Mouse (Mus musculus) stomach, embryonic 14.5 days (tissue): ENCODE results near the gene Insr. TPM values are rescaled to one million over a fixed set of nuclear protein-coding genes. Genes with fewer than 3 reads are reported as not detected.

Experiments
- ATAC-seq: fragments of 200-750 bp; cut with Nextera tagmentation; 2 replicates; pipeline ENCODE4 v1.8.0; 2017; ENCODE audit warnings: low read depth, moderate TSS enrichment; ENCODE audit not compliant: insufficient number of reproducible peaks, insufficient read depth, low FRiP score
- H3K27ac ChIP-seq: fragments of 300-500 bp; sonication (generic); 2 replicates; pipeline ENCODE4 v1.5.1; 2014; ENCODE audit warnings: mild to moderate bottlenecking, low read length, moderate library complexity, mixed read lengths
- H3K27me3 ChIP-seq: fragments of 300-500 bp; sonication (generic); 2 replicates; pipeline ENCODE4 v1.6.1; 2014; ENCODE audit warnings: low read length, control low read depth, mixed read lengths; ENCODE audit not compliant: control insufficient read depth, insufficient read depth
- H3K36me3 ChIP-seq: fragments of 300-500 bp; sonication (generic); 2 replicates; pipeline ENCODE4 v1.6.1; 2014; ENCODE audit warnings: mild to moderate bottlenecking, control low read depth, low read length, moderate library complexity, mixed read lengths; ENCODE audit not compliant: control insufficient read depth, insufficient read depth
- H3K4me1 ChIP-seq: fragments of 300-500 bp; sonication (generic); 2 replicates; pipeline ENCODE4 v1.6.1; 2014; ENCODE audit warnings: low read length, control low read depth, mixed read lengths; ENCODE audit not compliant: control insufficient read depth, insufficient read depth
- H3K4me2 ChIP-seq: fragments of 300-500 bp; sonication (generic); replicated peaks from 2 replicates; pipeline ENCODE4 v1.6.1; 2014; ENCODE audit warnings: low read depth, low read length, control low read depth
- H3K4me3 ChIP-seq: fragments of 300-500 bp; sonication (generic); 2 replicates; pipeline ENCODE4 v1.5.1; 2014; ENCODE audit warnings: low read depth, low read length, control low read depth
- H3K9ac ChIP-seq: fragments of 300-500 bp; sonication (generic); replicated peaks from 2 replicates; pipeline ENCODE4 v1.6.1; 2014; ENCODE audit warnings: low read depth, mild to moderate bottlenecking, control low read depth, low read length, moderate library complexity, mixed read lengths
- H3K9me3 ChIP-seq: fragments of 300-500 bp; sonication (generic); 2 replicates; pipeline ENCODE4 v1.6.1; 2016; ENCODE audit warnings: low read depth, low read length, control low read depth; ENCODE audit not compliant: control insufficient read depth
- WGBS: fragments of 180-500 bp; shearing (Covaris S2); extraction: QIAGEN DNeasy Blood & Tissue Kit; methylation state at CpG from one replicate; pipeline ENCODE4 v1.1.7; 2014; 5-methylcytosine and 5-hydroxymethylcytosine counted together
- polyA plus RNA-seq: library from polyadenylated mRNA; unstranded; fragments of >200 nt; fragmentation: Nextera tagmentation; extraction: Ambion mirVana; gene quantifications from 2 replicates; pipeline ENCODE4 v1.2.1, GENCODE M21; 2014

The Insr gene
- polyA plus RNA-seq, 1 experiment from 2014 or later, result 40.8 TPM

DNA sequence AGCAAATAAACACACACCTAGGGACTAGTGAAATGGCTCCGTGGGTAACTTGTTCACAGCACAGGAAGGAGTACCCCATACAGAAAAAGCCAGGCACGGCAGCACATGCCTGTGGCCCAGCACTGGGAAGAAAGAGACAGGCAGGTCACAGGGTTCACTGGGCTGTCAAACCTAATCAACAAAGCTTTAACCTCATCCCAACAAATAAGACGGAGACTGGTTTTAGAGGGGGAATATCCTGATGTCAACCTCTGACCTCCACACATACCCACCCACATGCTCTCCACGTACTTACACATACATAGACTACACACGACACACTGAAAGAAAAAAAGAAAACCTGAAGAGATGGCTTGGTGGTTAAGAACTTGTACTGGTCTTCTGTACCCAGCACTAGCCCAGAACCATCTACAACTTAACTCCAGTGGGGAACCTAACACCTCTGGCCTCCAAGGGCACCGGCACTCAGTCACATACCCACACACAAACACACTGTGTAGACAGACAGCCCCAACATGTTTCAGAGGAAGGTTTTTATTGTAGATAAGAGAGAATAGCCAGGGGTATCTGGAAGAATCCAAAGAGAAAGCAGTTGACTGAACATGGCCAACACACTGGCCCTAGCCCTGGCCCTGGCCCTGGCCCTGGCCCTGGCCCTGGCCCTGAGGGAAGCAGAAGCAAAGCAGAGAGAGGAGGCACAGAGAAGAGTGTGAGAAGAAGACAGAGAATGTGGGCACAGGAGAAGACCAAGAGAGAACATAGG, 12.6 kb downstream of the Insr start:
- no peaks in the 10 kb centered on the region for H3K9me3 ChIP-seq
- 63% methylated on average over 6 of the region's 6 CpGs for WGBS
- H3K4me3 ChIP-seq, result no peak overlapping the region
- H3K9ac ChIP-seq, result no peak overlapping the region
- ATAC-seq, result no peak
- no peaks in the 10 kb centered on the region; the same call in 1 of the 2 replicates for H3K36me3 ChIP-seq
- H3K27me3 ChIP-seq, result no peaks in the 10 kb centered on the region
- peaks cover 2% of the 10 kb centered on the region; the same call in 1 of the 2 replicates for H3K4me1 ChIP-seq
- no peak overlapping the region for H3K4me2 ChIP-seq
- no peak overlapping the region for H3K27ac ChIP-seq

DNA sequence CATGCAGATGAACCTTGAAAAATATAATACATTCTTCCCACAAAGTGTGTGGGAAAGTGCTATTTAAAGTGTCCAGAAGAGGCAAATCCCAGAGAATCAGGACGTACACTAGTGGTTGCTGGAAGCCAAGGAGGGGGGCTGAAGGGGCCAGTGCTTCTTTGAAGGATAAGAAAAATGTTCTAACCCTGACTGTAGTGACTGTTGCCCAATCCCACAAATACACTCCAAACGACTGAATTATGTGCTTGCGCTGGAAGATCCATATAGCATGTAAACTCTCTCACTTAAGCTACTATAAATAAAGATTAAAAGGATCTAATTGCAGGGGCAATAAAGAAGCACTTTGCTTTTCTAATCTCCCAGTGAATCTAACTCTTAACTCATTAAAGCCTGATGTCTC, 14.2 kb downstream of the Insr start:
- no peaks in the 10 kb centered on the region; the same call in 1 of the 2 replicates for H3K36me3 ChIP-seq
- no peaks in the 10 kb centered on the region for H3K27me3 ChIP-seq
- no peak for ATAC-seq
- no peak overlapping the region for H3K27ac ChIP-seq
- H3K4me3 ChIP-seq, result no peak overlapping the region
- WGBS, result 31% methylated on average over 3 of the region's 3 CpGs
- no peak overlapping the region for H3K4me2 ChIP-seq
- H3K4me1 ChIP-seq, result no peaks in the 10 kb centered on the region; the same call in 1 of the 2 replicates
- no peaks in the 10 kb centered on the region for H3K9me3 ChIP-seq
- no peak overlapping the region for H3K9ac ChIP-seq

DNA sequence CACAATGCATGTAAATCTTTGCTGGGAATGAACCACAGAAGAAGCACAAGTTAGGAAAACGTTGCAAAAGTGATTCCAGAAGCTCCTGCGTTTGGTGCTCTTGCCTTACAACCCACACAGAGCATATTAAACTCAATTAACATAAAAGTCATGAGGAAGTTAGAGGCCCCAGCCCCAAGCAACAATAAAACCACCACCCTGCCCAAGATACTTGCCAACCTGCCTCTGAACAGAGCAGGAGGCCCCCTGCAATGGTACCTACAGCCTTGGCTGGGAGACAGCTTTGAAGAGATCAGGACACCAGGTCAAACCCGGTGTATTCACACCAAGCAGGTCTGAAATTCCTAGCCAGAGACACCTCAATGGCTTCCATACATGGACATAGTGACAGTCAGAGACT, 16.6 kb downstream of the Insr start:
- Histone ChIP-seq H3K9me3 (no peaks in the 10 kb centered on the region), H3K4me2 (no peak overlapping the region), H3K4me3 (no peak overlapping the region), H3K27me3 (no peaks in the 10 kb centered on the region), H3K4me1 (no peaks in the 10 kb centered on the region), H3K9ac (no peak overlapping the region), H3K27ac (no peak overlapping the region), H3K36me3 (peaks cover 9% of the 10 kb centered on the region)
- ATAC-seq, result no peak
- 87% methylated on average over 3 of the region's 3 CpGs for WGBS

DNA sequence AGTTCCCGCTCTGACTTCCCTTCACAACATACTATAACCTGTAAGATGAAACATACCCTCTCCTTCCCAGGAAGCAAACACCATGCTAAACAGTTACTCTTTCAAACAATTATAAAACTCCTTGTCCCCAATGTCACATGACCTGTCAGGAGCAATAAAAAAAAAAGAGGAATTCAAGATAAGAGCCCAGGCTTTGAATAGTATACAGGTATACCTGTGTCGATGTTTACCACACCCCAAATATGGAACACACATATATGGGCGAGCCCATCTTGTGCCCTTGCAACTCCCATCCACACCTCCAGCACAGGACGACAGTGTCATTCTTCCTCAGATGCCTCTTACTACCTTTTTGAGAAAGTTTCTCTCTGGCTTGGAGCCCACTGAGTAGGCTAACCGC, 18.3 kb downstream of the Insr start:
- 91% methylated on average over 5 of the region's 5 CpGs for WGBS
- no peak overlapping the region for H3K27ac ChIP-seq
- ATAC-seq, result no peak
- no peak overlapping the region for H3K4me3 ChIP-seq
- H3K27me3 ChIP-seq, result no peaks in the 10 kb centered on the region
- H3K4me2 ChIP-seq, result no peak overlapping the region
- no peaks in the 10 kb centered on the region for H3K4me1 ChIP-seq
- no peaks in the 10 kb centered on the region for H3K9me3 ChIP-seq
- no peak overlapping the region for H3K9ac ChIP-seq
- H3K36me3 ChIP-seq, result peaks cover 13% of the 10 kb centered on the region

DNA sequence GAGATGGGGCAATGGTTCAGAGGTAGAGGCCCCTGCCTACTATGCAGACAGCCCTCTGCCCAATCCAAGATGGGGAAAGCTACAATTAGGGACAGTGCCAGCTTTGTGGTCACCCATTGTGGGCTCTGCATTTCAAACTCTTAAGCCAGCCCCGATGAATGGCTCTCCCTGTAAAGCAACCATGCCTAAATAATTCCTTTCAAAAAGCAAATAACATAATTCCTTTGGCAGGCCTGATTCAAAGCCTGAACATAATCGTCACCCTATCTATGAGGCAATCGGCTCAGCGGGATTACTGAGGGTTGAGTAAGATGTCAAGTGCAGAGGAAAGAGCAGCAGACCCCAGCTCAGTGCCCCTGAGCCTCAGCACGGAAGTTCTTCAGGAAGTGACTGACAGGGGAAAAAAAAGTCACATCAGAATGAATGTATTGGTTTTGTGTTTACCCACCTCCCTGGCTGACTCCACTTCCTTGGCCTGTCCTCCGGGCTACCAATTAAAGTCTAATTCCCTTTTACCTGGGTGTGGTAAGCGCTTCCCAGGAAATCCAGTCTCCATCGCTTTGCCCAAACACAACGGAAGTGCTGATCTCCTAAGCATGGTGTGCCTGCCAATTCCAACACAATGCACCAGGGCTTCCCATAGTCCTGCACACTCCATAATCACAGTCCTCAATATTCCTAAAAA, 19.1 kb downstream of the Insr start:
- no peak for ATAC-seq
- H3K4me3 ChIP-seq, result no peak overlapping the region
- 71% methylated on average over 9 of the region's 9 CpGs for WGBS

DNA sequence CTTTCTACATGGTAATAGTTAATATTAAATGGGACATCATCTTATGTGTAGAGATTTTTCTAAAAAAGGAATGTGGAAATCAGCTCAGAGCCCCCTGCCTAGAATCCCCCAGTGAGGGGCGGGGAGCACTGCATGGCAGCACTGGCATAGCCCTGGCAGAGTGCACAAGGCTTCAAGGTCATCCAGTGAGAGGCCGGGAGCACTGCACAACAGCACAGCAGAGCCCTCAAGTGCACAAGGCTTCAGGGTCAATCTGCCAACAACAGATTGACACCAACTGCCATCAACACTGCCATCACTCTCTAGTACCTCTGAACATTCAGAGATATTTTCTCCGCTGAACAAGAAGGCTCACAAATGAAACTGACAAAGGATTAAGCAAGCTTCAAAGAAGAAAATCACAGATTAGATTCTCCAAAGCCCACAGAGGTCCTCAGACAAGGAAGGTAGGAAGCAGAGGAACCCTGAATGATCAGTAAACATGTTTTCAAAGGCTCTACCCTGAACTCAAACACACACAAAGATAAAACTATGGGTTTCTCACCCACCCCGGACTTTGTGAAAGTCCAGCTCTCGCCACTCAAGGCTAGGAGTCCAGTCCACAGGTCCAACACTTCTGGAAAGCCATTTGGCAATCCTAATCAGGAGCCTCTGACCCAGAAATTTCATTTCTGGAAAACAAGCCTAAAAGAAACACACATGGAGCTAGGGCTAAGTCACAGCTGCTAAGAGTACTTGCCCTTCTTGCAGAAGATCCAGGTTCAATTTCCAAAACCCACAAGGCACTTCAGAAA, 23.1 kb downstream of the Insr start:
- 87% methylated on average over 5 of the region's 5 CpGs for WGBS

More for the DNA sequence above, 19.1 kb downstream of the Insr start:
- H3K27ac ChIP-seq, result no peak overlapping the region
- peaks cover 14% of the 10 kb centered on the region for H3K36me3 ChIP-seq
- H3K4me2 ChIP-seq, result no peak overlapping the region
- H3K27me3 ChIP-seq, result no peaks in the 10 kb centered on the region
- no peaks in the 10 kb centered on the region for H3K4me1 ChIP-seq
- no peaks in the 10 kb centered on the region for H3K9me3 ChIP-seq
- no peak overlapping the region for H3K9ac ChIP-seq

DNA sequence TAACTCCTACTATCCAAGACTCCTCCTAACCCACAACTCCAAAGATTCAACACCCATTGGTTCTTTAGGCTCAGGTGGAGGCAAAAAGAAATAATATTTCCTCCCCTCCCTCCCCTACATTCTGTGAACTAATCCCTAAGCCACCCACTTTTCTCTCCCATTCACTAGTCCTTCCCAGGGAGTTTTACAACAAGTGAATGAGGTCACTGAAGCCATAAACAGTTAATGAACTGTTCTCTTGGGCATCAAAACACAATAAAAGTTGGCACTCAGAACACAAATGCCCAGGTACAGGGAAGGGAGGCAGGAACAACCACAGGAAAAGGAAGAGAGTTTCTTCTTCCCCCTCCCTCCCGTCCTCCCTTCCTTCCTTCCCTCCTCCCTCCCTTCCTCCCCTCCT, 24.1 kb downstream of the Insr start:
- H3K9me3 ChIP-seq, result no peaks in the 10 kb centered on the region
- H3K4me3 ChIP-seq, result no peak overlapping the region
- WGBS, result 79% methylated on average over 1 of the region's 1 CpGs
- no peaks in the 10 kb centered on the region for H3K4me1 ChIP-seq
- peaks cover 20% of the 10 kb centered on the region for H3K36me3 ChIP-seq
- H3K9ac ChIP-seq, result no peak overlapping the region
- no peak overlapping the region for H3K4me2 ChIP-seq
- no peaks in the 10 kb centered on the region for H3K27me3 ChIP-seq
- ATAC-seq, result no peak
- no peak overlapping the region for H3K27ac ChIP-seq

More for the DNA sequence above, 23.1 kb downstream of the Insr start:
- H3K36me3 ChIP-seq, result peaks cover 20% of the 10 kb centered on the region
- no peak overlapping the region for H3K27ac ChIP-seq
- no peak overlapping the region for H3K9ac ChIP-seq
- H3K27me3 ChIP-seq, result no peaks in the 10 kb centered on the region
- ATAC-seq, result no peak
- H3K4me1 ChIP-seq, result no peaks in the 10 kb centered on the region
- H3K9me3 ChIP-seq, result no peaks in the 10 kb centered on the region
- no peak overlapping the region for H3K4me3 ChIP-seq
- no peak overlapping the region for H3K4me2 ChIP-seq

DNA sequence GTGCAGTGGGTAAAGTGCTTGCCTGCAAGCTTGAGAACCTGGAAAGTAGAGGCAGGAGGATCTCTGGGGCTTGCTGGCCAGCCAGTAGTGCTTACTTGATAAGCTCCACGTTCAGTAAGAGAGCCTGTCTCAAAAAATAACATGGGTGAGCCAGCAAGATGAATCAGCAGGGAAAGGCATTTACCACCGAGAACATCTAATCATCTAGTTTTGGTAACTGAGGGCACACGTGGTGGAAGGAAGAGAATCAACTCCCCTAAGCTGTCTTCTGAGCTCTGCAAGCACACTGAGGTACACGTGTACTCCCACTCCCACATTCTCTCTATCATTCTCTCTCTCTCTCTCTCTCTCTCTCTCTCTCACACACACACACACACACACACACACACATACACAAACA, 26.2 kb downstream of the Insr start:
- no peak overlapping the region for H3K4me3 ChIP-seq
- H3K36me3 ChIP-seq, result peaks cover 15% of the 10 kb centered on the region
- no peaks in the 10 kb centered on the region for H3K27me3 ChIP-seq
- no peak overlapping the region for H3K9ac ChIP-seq
- H3K4me2 ChIP-seq, result no peak overlapping the region
- 74% methylated on average over 4 of the region's 4 CpGs for WGBS
- H3K27ac ChIP-seq, result no peak overlapping the region
- ATAC-seq, result no peak
- no peaks in the 10 kb centered on the region for H3K9me3 ChIP-seq
- H3K4me1 ChIP-seq, result no peaks in the 10 kb centered on the region
